Mouse (Mus musculus) gastrocnemius, postnatal 14 days (tissue): ENCODE results near the gene Olfr107. TPM values are rescaled to one million over a fixed set of nuclear protein-coding genes. Genes with fewer than 3 reads are reported as not detected.

Experiments used
- DNase-seq: peaks from one replicate; pipeline ENCODE4 v3.0.0; 2021; ENCODE audit warnings: mixed read lengths
- intact Hi-C: fragments of 180-260 bp; cut with DNase I; formaldehyde crosslinking; loops from one replicate; pipeline ENCODE4 v1.15.1; 2025; ENCODE audit warnings: low total_unique reads
- long read RNA-seq, 2 experiments: library from polyadenylated mRNA; stranded (forward); transcript quantifications; one replicate each; pipeline ENCODE4 v2.0.0; 2021
- total RNA-seq, 2 experiments: library from RNA; stranded (reverse); gene quantifications; 2 replicates each; pipeline ENCODE4 v1.2.3; 2021

Gene Olfr107
- not detected for total RNA-seq
- long read RNA-seq, experiment 1: 0 reads
- long read RNA-seq, experiment 2: 0 reads

- intact Hi-C loops: no loop called here
- no peak for DNase-seq
Observed at GRCm38 (mm10) chr17:37398926-37399325, at the start of gene Olfr107. Gene Olfr107 (plus strand): TSS chr17:37399226.

- no peak for DNase-seq
- intact Hi-C loops: no loop called here
Observed at GRCm38 (mm10) chr17:37359282-37359681, 39.7 kb upstream of the Olfr107 start, which contains the start of gene Olfr104-ps. Gene Olfr104-ps (plus strand): TSS chr17:37359582.

- no peak for DNase-seq
- intact Hi-C loops: no loop called here
Observed at GRCm38 (mm10) chr17:37378733-37379132, 20.3 kb upstream of the Olfr107 start, which contains the start of gene Olfr105-ps. Gene Olfr105-ps (plus strand): TSS chr17:37379033.

DNA sequence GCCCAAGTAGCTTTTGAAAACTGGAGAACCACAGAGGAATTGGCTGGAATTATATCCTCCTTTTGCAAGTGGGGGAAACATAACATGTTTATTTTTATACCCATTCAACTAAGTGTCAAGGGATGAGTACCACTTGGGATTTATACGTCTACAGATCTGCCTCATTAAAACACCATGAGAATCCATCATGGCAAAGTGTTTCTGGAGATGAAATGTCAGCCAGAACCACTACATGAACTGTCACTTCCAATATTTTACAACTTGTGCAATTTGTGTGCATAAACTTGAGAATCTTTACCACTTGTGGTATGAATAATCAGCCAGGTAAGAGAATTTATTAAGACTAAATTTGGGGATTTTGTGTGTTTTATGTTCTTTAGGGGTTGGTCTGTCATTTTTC, 8.9 kb upstream of the Olfr107 start, which contains the start of gene Olfr106-ps:
Gene Olfr106-ps (plus strand): TSS at position 301 of the 400 bp plus-strand sequence.
- intact Hi-C loops: no loop called here
- DNase-seq: no peak

DNA sequence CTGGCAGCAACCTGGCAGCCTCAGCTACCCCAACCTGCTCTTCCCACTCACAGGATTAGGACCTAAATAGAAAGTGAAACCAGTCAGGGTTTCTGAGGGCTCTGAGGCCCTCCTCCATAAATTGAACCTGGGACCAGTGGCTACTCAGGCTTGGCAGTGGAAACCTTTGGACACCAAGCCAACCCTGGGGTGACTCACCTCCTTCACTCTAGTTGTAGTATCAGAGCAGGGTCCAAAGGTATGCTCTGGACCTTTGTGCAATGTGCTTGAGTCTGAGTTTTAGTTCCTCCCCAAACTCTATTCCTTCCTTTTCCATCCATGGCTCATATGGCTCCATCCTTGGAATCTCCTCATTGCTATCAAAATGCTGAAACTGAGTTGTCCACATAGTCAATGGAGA, 14.4 kb downstream of the Olfr107 start:
- intact Hi-C loops: no loop called here
- DNase-seq: no peak

DNA sequence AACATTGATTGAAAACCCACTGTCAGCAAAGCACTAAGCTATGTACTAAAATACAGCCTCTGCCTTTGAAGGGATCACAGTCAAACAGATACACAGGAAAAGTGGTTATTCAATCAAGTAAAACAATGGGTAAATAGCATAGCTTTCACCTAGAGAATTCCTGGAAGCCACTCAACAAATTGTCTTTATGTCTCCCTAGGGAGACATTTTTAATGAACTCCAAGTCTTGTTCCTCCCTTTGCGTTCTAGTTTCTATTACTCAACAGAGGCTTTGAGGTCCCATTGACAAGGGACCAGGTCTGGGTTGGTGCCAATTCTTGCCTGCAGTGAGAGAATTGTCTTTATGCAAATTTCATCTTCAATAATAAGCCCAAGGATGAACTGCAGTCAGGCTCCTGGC, 46.2 kb downstream of the Olfr107 start, which contains the start of gene Olfr108:
Gene Olfr108 (plus strand): TSS at position 301 of the 400 bp plus-strand sequence.
- no peak for DNase-seq
- intact Hi-C loops: no loop called here

Other genes starting within 250 kb of the Olfr107 start
- gene Olfr93, start 237.7 kb upstream of the Olfr107 start, total RNA-seq: not detected
- not detected for gene Ubd, start 205.3 kb upstream of the Olfr107 start, total RNA-seq
- gene Olfr94, start 198.2 kb upstream of the Olfr107 start, total RNA-seq: not detected
- gene Olfr95, start 186.1 kb upstream of the Olfr107 start, total RNA-seq: not detected
- not detected for gene Olfr96, start 179.1 kb upstream of the Olfr107 start, total RNA-seq
- gene Olfr97, start 161.9 kb upstream of the Olfr107 start, total RNA-seq: not detected
- not detected for gene Olfr98, start 135.5 kb upstream of the Olfr107 start, total RNA-seq
- 1 to 10 TPM; 1.3 to 1.6 TPM for gene H2-M3, start 129.0 kb upstream of the Olfr107 start, total RNA-seq
- not detected for gene Olfr99, start 115.8 kb upstream of the Olfr107 start, total RNA-seq
- gene Olfr101, start 94.9 kb upstream of the Olfr107 start, total RNA-seq: not detected
- gene Olfr102, start 82.2 kb upstream of the Olfr107 start, total RNA-seq: not detected
- gene Olfr103, start 59.5 kb upstream of the Olfr107 start, total RNA-seq: not detected
- gene Olfr104-ps, start 39.6 kb upstream of the Olfr107 start, total RNA-seq: not detected
- gene Olfr105-ps, start 20.2 kb upstream of the Olfr107 start, total RNA-seq: not detected
- gene Olfr106-ps, start 8.8 kb upstream of the Olfr107 start, total RNA-seq: not detected
- not detected for gene Olfr108, start 46.3 kb downstream of the Olfr107 start, total RNA-seq
- gene Olfr109, start 59.7 kb downstream of the Olfr107 start, total RNA-seq: not detected
- gene H2-M2, start 84.3 kb downstream of the Olfr107 start, total RNA-seq: not detected
- gene Olfr110, start 93.2 kb downstream of the Olfr107 start, total RNA-seq: not detected
- not detected for gene Olfr111, start 108.8 kb downstream of the Olfr107 start, total RNA-seq
- not detected for gene Olfr112, start 170.2 kb downstream of the Olfr107 start, total RNA-seq
- gene Olfr113, start 178.4 kb downstream of the Olfr107 start, total RNA-seq: not detected
- gene Olfr114, start 193.5 kb downstream of the Olfr107 start, total RNA-seq: not detected
- not detected for gene Olfr115, start 227.9 kb downstream of the Olfr107 start, total RNA-seq
- gene Olfr116, start 228.0 kb downstream of the Olfr107 start, total RNA-seq: not detected